Mouse (Mus musculus) erythroblast, embryonic 14.5 days (primary cell): ENCODE results near the gene Dnajb6.

ENCODE experiments used
- GATA1 ChIP-seq: IDR thresholded peaks from 2 replicates; pipeline ENCODE4 v1.6.1; 2012; ENCODE audit warnings: low read length, inconsistent platforms, mixed read lengths
- TAL1 ChIP-seq: IDR thresholded peaks from 3 replicates; pipeline ENCODE4 v1.6.1; 2012; ENCODE audit warnings: low read length, inconsistent platforms, mixed read lengths

DNA sequence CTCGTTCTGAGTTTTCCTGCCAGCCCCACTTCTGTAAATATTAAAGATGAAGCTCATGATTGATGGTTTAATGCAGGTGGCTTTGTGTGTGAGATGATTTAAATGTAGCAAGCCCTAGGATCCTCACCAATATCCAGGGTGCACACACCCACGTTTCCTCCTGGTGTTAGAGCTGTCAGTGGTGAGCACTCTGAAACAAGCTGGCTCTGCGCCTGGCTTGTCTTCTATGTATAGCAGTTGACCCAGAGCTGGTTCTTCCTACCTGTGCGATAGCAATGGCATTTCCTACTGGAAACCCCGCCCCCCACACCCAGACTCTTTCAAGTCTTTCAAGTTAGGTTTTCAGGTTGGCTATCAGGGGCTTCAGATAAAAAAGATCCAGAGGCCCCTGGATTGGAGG, 39.9 kb downstream of the Dnajb6 start:
- TF ChIP-seq GATA1 (no peak), TAL1 (no peak)
